Mouse (Mus musculus) heart, embryonic 16.5 days (tissue): ENCODE measurements at regions not wholly inside any gene's neighbourhood (a gene's known extent, or its start where the extent isn't known, plus 50 kb on each side); places are given as distances from the start of the nearest gene placed in this dataset.

ENCODE experiments used
- ATAC-seq: fragments of 200-750 bp; cut with Nextera tagmentation; replicated peaks from 2 replicates; pipeline ENCODE4 v1.8.0; 2017; ENCODE audit warnings: moderate number of reproducible peaks; ENCODE audit not compliant: insufficient read depth, low FRiP score; ENCODE audit errors: extremely low read depth
- H3K27ac ChIP-seq: fragments of 300-500 bp; sonication (generic); 2 replicates; pipeline ENCODE4 v1.5.1; 2014; ENCODE audit warnings: mild to moderate bottlenecking, low read length, control low read depth, moderate library complexity
- H3K27me3 ChIP-seq: fragments of 300-500 bp; sonication (generic); 2 replicates; pipeline ENCODE4 v1.6.1; 2014; ENCODE audit warnings: low read length, mixed read lengths; ENCODE audit not compliant: control insufficient read depth, insufficient read depth
- H3K36me3 ChIP-seq: fragments of 300-500 bp; sonication (generic); 2 replicates; pipeline ENCODE4 v1.6.1; 2014; ENCODE audit not compliant: control insufficient read depth, insufficient read depth
- H3K4me1 ChIP-seq: fragments of 300-500 bp; sonication (generic); 2 replicates; pipeline ENCODE4 v1.6.1; 2014; ENCODE audit warnings: low read length, mixed read lengths; ENCODE audit not compliant: control insufficient read depth, insufficient read depth
- H3K4me2 ChIP-seq: fragments of 300-500 bp; sonication (generic); 2 replicates; pipeline ENCODE4 v1.6.1; 2014; ENCODE audit warnings: low read depth, mild to moderate bottlenecking, control low read depth, low read length
- H3K4me3 ChIP-seq: fragments of 300-500 bp; sonication (generic); 2 replicates; pipeline ENCODE4 v1.5.1; 2014; ENCODE audit warnings: mild to moderate bottlenecking, control low read depth, low read length
- H3K9ac ChIP-seq: fragments of 300-500 bp; sonication (generic); 2 replicates; pipeline ENCODE4 v1.6.1; 2014; ENCODE audit warnings: low read length, control low read depth
- H3K9me3 ChIP-seq: fragments of 300-500 bp; sonication (generic); replicated peaks from 2 replicates; pipeline ENCODE4 v1.6.1; 2016; ENCODE audit warnings: low read length; ENCODE audit not compliant: control insufficient read depth
- WGBS: fragments of 180-500 bp; shearing (Covaris S2); extraction: QIAGEN DNeasy Blood & Tissue Kit; methylation state at CpG from one replicate; pipeline ENCODE4 v1.1.7; 2014; 5-methylcytosine and 5-hydroxymethylcytosine counted together

- Histone ChIP-seq H3K4me2 (no peak overlapping the region), H3K27ac (no peak overlapping the region), H3K4me3 (no peak overlapping the region), H3K9me3 (no peaks in the 10 kb centered on the region), H3K4me1 (peaks cover 12% of the 10 kb centered on the region), H3K9ac (no peak overlapping the region), H3K36me3 (no peaks in the 10 kb centered on the region), H3K27me3 (no peaks in the 10 kb centered on the region)
- WGBS, result 78% methylated on average over 4 of the region's 4 CpGs
- no peak for ATAC-seq
These were observed 299.9 kb upstream of the Nbea start for GRCm38 (mm10) chr3:56483370-56483769.

GRCm38 (mm10) chr3:56479529-56479928 lies 296.0 kb upstream of the Nbea start:
- H3K27me3 ChIP-seq, result no peaks in the 10 kb centered on the region
- 80% methylated on average over 1 of the region's 1 CpGs for WGBS

GRCm38 (mm10) chr3:56478544-56479140 lies 295.1 kb upstream of the Nbea start:
- Histone ChIP-seq H3K36me3 (no peaks in the 10 kb centered on the region), H3K9ac (no peak overlapping the region), H3K9me3 (no peaks in the 10 kb centered on the region), H3K27me3 (no peaks in the 10 kb centered on the region), H3K27ac (no peak overlapping the region), H3K4me1 (no peaks in the 10 kb centered on the region), H3K4me2 (no peak overlapping the region), H3K4me3 (no peak overlapping the region)
- ATAC-seq, result no peak
- WGBS, result 68% methylated on average over 6 of the region's 6 CpGs

More at GRCm38 (mm10) chr3:56479529-56479928, 296.0 kb upstream of the Nbea start:
- ATAC-seq, result no peak
- H3K27ac ChIP-seq, result no peak overlapping the region
- no peak overlapping the region for H3K9ac ChIP-seq
- H3K36me3 ChIP-seq, result no peaks in the 10 kb centered on the region
- no peaks in the 10 kb centered on the region for H3K4me1 ChIP-seq
- no peaks in the 10 kb centered on the region for H3K9me3 ChIP-seq
- H3K4me2 ChIP-seq, result no peak overlapping the region
- no peak overlapping the region for H3K4me3 ChIP-seq

- H3K27ac ChIP-seq, result no peak overlapping the region
- ATAC-seq, result no peak
- no peak overlapping the region for H3K4me3 ChIP-seq
- H3K9me3 ChIP-seq, result no peaks in the 10 kb centered on the region
- no peak overlapping the region for H3K9ac ChIP-seq
- H3K27me3 ChIP-seq, result no peaks in the 10 kb centered on the region
- 59% methylated on average over 3 of the region's 3 CpGs for WGBS
- no peak overlapping the region for H3K4me2 ChIP-seq
- H3K36me3 ChIP-seq, result no peaks in the 10 kb centered on the region
- no peaks in the 10 kb centered on the region for H3K4me1 ChIP-seq
These were observed 292.3 kb upstream of the Nbea start for GRCm38 (mm10) chr3:56475529-56476527.

- Histone ChIP-seq H3K4me1 (no peaks in the 10 kb centered on the region), H3K9ac (no peak overlapping the region), H3K27ac (no peak overlapping the region), H3K27me3 (no peaks in the 10 kb centered on the region), H3K4me2 (no peak overlapping the region), H3K9me3 (no peaks in the 10 kb centered on the region), H3K36me3 (no peaks in the 10 kb centered on the region), H3K4me3 (no peak overlapping the region)
- WGBS, result 78% methylated on average over 6 of the region's 6 CpGs
- no peak for ATAC-seq
These were observed 289.1 kb upstream of the Nbea start for GRCm38 (mm10) chr3:56472651-56473050.

- Histone ChIP-seq H3K9me3 (no peaks in the 10 kb centered on the region), H3K4me3 (no peak overlapping the region), H3K36me3 (no peaks in the 10 kb centered on the region), H3K27me3 (no peaks in the 10 kb centered on the region), H3K27ac (no peak overlapping the region), H3K4me1 (no peaks in the 10 kb centered on the region), H3K9ac (no peak overlapping the region), H3K4me2 (no peak overlapping the region)
- 81% methylated on average over 5 of the region's 5 CpGs for WGBS
- no peak for ATAC-seq
These were observed 288.3 kb upstream of the Nbea start for GRCm38 (mm10) chr3:56471823-56472222.

GRCm38 (mm10) chr3:56471185-56471584 lies 287.7 kb upstream of the Nbea start:
- 45% methylated on average over 1 of the region's 1 CpGs for WGBS
- Histone ChIP-seq H3K9ac (no peak overlapping the region), H3K4me1 (no peaks in the 10 kb centered on the region), H3K4me3 (no peak overlapping the region), H3K4me2 (no peak overlapping the region), H3K9me3 (no peaks in the 10 kb centered on the region), H3K27ac (no peak overlapping the region), H3K27me3 (no peaks in the 10 kb centered on the region), H3K36me3 (no peaks in the 10 kb centered on the region)
- no peak for ATAC-seq

- ATAC-seq, result no peak
- Histone ChIP-seq H3K27me3 (no peaks in the 10 kb centered on the region), H3K27ac (no peak overlapping the region), H3K4me1 (no peaks in the 10 kb centered on the region), H3K36me3 (no peaks in the 10 kb centered on the region), H3K9me3 (no peaks in the 10 kb centered on the region), H3K4me3 (no peak overlapping the region), H3K4me2 (no peak overlapping the region), H3K9ac (no peak overlapping the region)
- WGBS, result 59% methylated on average over 4 of the region's 4 CpGs
These were observed 274.1 kb upstream of the Nbea start for GRCm38 (mm10) chr3:56457625-56458024.

GRCm38 (mm10) chr3:56456317-56456716 lies 272.8 kb upstream of the Nbea start:
- Histone ChIP-seq H3K4me2 (no peak overlapping the region), H3K27me3 (no peaks in the 10 kb centered on the region), H3K4me1 (no peaks in the 10 kb centered on the region), H3K9me3 (no peaks in the 10 kb centered on the region), H3K9ac (no peak overlapping the region), H3K4me3 (no peak overlapping the region), H3K27ac (no peak overlapping the region), H3K36me3 (no peaks in the 10 kb centered on the region)
- ATAC-seq, result no peak
- WGBS, result 78% methylated on average over 6 of the region's 6 CpGs
